Mouse (Mus musculus) MEL (cell line): ENCODE data around the gene Sbsn. TPM values are rescaled to one million over a fixed set of nuclear protein-coding genes. Genes with fewer than 3 reads are reported as not detected.

Experiments
- DNase-seq: peaks from one replicate; pipeline ENCODE4 v3.0.0; 2011; ENCODE audit warnings: low read depth, low spot score
- H3K27ac ChIP-seq: 2 replicates; pipeline ENCODE4 v1.5.1; 2012; ENCODE audit warnings: low read depth, mild to moderate bottlenecking, control low read depth, low read length, moderate library complexity; ENCODE audit not compliant: control insufficient read depth
- H3K27me3 ChIP-seq, 2 experiments: fragments of 150-350 bp in 1 of 2; sonication (generic) in 1 of 2; 2 replicates each; pipeline ENCODE4 v1.6.1; 2012; ENCODE audit warnings: low read length in 2 of 2, mild to moderate bottlenecking in 2 of 2, improper control_type of control experiment in 1 of 2, moderate library complexity in 1 of 2; ENCODE audit not compliant: insufficient read depth in 2 of 2, control insufficient read depth in 1 of 2
- H3K36me3 ChIP-seq, 2 experiments: 2 replicates each; pipeline ENCODE4 v1.6.1; 2012 to 2014; ENCODE audit warnings: low read length in 2 of 2, improper control_type of control experiment in 1 of 2, inconsistent platforms in 1 of 2, mild to moderate bottlenecking in 1 of 2; ENCODE audit not compliant: insufficient read depth in 2 of 2, control insufficient read depth in 1 of 2
- H3K4me1 ChIP-seq, 2 experiments: fragments of 150-350 bp in 1 of 2; sonication (generic) in 1 of 2; 2 replicates each; pipeline ENCODE4 v1.6.1; 2012; ENCODE audit warnings: low read length in 2 of 2, improper control_type of control experiment in 1 of 2, mild to moderate bottlenecking in 1 of 2; ENCODE audit not compliant: insufficient read depth in 2 of 2, control insufficient read depth in 1 of 2
- H3K4me3 ChIP-seq, 2 experiments: fragments of 150-350 bp in 1 of 2; sonication (generic) in 1 of 2; 2 replicates each; pipeline ENCODE4 v1.5.1; 2012; ENCODE audit warnings: low read depth in 2 of 2, low read length in 2 of 2, mild to moderate bottlenecking in 2 of 2, moderate library complexity in 2 of 2, control low read depth in 1 of 2, improper control_type of control experiment in 1 of 2; ENCODE audit not compliant: control insufficient read depth in 1 of 2, insufficient read depth in 1 of 2
- H3K79me2 ChIP-seq: 2 replicates; pipeline ENCODE4 v1.6.1; 2012; ENCODE audit warnings: mild to moderate bottlenecking, low read length, moderate library complexity; ENCODE audit not compliant: control insufficient read depth, poor library complexity, insufficient read depth
- H3K9ac ChIP-seq: 2 replicates; pipeline ENCODE4 v1.6.1; 2012; ENCODE audit warnings: low read depth, mild to moderate bottlenecking, control low read depth, low read length, moderate library complexity; ENCODE audit not compliant: control insufficient read depth, poor library complexity, severe bottlenecking
- H3K9me3 ChIP-seq: fragments of 150-350 bp; sonication (generic); replicated peaks from 2 replicates; pipeline ENCODE4 v1.6.1; 2012; ENCODE audit warnings: mild to moderate bottlenecking, low read length, improper control_type of control experiment, moderate library complexity; ENCODE audit not compliant: insufficient read depth
- BHLHE40 ChIP-seq: IDR thresholded peaks from 2 replicates; pipeline ENCODE4 v1.6.1; 2012; ENCODE audit warnings: low read depth, mild to moderate bottlenecking, inconsistent platforms, low read length, improper control_type of control experiment, borderline replicate concordance
- CHD2 ChIP-seq: IDR thresholded peaks from 2 replicates; pipeline ENCODE4 v1.6.1; 2011; ENCODE audit warnings: low read length, improper control_type of control experiment
- E2F4 ChIP-seq: IDR thresholded peaks from 2 replicates; pipeline ENCODE4 v1.6.1; 2011; ENCODE audit warnings: low read depth, low read length, improper control_type of control experiment, borderline replicate concordance
- ELF1 ChIP-seq: IDR thresholded peaks from 2 replicates; pipeline ENCODE4 v1.6.1; 2014; ENCODE audit warnings: low read depth, mild to moderate bottlenecking, inconsistent platforms, low read length, improper control_type of control experiment, moderate library complexity
- EP300 ChIP-seq, 2 experiments: IDR thresholded peaks; 2 replicates each; pipeline ENCODE4 v1.6.1; 2011; ENCODE audit warnings: improper control_type of control experiment in 2 of 2, low read length in 2 of 2, low read depth in 1 of 2, mild to moderate bottlenecking in 1 of 2
- ETS1 ChIP-seq: IDR thresholded peaks from 2 replicates; pipeline ENCODE4 v1.6.1; 2012; ENCODE audit warnings: low read depth, mild to moderate bottlenecking, inconsistent platforms, low read length, improper control_type of control experiment, moderate library complexity
- GABPA ChIP-seq: IDR thresholded peaks from 2 replicates; pipeline ENCODE4 v1.6.1; 2012; ENCODE audit warnings: low read depth, mild to moderate bottlenecking, inconsistent platforms, low read length, improper control_type of control experiment, moderate library complexity
- GATA1 ChIP-seq: IDR thresholded peaks from 2 replicates; pipeline ENCODE4 v1.6.1; 2011; ENCODE audit warnings: low read depth, low read length, improper control_type of control experiment
- HCFC1 ChIP-seq: IDR thresholded peaks from 2 replicates; pipeline ENCODE4 v1.6.1; 2012; ENCODE audit warnings: low read depth, mild to moderate bottlenecking, inconsistent platforms, low read length, improper control_type of control experiment, moderate library complexity
- MAFK ChIP-seq: IDR thresholded peaks from 2 replicates; pipeline ENCODE4 v1.6.1; 2011; ENCODE audit warnings: low read depth, mild to moderate bottlenecking, low read length, improper control_type of control experiment, borderline replicate concordance
- MAX ChIP-seq: IDR thresholded peaks from 2 replicates; pipeline ENCODE4 v1.6.1; 2011; ENCODE audit warnings: low read length, improper control_type of control experiment
- MAZ ChIP-seq: IDR thresholded peaks from 2 replicates; pipeline ENCODE4 v1.6.1; 2012; ENCODE audit warnings: low read depth, mild to moderate bottlenecking, inconsistent platforms, low read length, improper control_type of control experiment
- MYC ChIP-seq: IDR thresholded peaks from 2 replicates; pipeline ENCODE4 v1.6.1; 2011; ENCODE audit warnings: low read depth, mild to moderate bottlenecking, low read length, improper control_type of control experiment, moderate library complexity
- NELFE ChIP-seq: IDR thresholded peaks from 2 replicates; pipeline ENCODE4 v1.6.1; 2011; ENCODE audit warnings: low read depth, low read length, improper control_type of control experiment
- RAD21 ChIP-seq: IDR thresholded peaks from 2 replicates; pipeline ENCODE4 v1.6.1; 2011; ENCODE audit warnings: mild to moderate bottlenecking, low read depth, low read length, improper control_type of control experiment
- SIN3A ChIP-seq: IDR thresholded peaks from 2 replicates; pipeline ENCODE4 v1.6.1; 2012; ENCODE audit warnings: low read length, improper control_type of control experiment, inconsistent platforms
- SMC3 ChIP-seq: IDR thresholded peaks from 2 replicates; pipeline ENCODE4 v1.6.1; 2011; ENCODE audit warnings: low read depth, low read length, improper control_type of control experiment
- ZC3H11A ChIP-seq: IDR thresholded peaks from 2 replicates; pipeline ENCODE4 v1.6.1; 2012; ENCODE audit warnings: low read depth, mild to moderate bottlenecking, inconsistent platforms, low read length, improper control_type of control experiment
- ZKSCAN1 ChIP-seq: IDR thresholded peaks from 2 replicates; pipeline ENCODE4 v1.6.1; 2012; ENCODE audit warnings: low read depth, mild to moderate bottlenecking, inconsistent platforms, low read length, improper control_type of control experiment, moderate library complexity
- polyA plus RNA-seq, 2 experiments: library from polyadenylated mRNA; stranded (reverse) in 1 of 2; unstranded in 1 of 2; fragments of >175 nt in 1 of 2; fragments of >200 nt in 1 of 2; gene quantifications; 2 replicates each; pipeline versions ENCODE4 v1.2.1 to v1.2.4; 2012; ENCODE audit warnings: low replicate concordance in 2 of 2, low read depth in 1 of 2; ENCODE audit not compliant: insufficient read length in 2 of 2, insufficient read depth in 1 of 2, missing spikeins in 1 of 2
- total RNA-seq: library from RNA; depleted of rRNA; stranded (reverse); fragments of 300-350 nt; gene quantifications from 2 replicates; pipeline ENCODE4 v1.2.3, GENCODE M21; 2012

Gene Sbsn
- total and polyA plus RNA-seq, 3 experiments = 0.17 to 1.2 TPM; not detected in 1

- Histone ChIP-seq H3K27ac (no peak overlapping the region), H3K36me3 (no peaks in the 10 kb centered on the region), H3K27me3 (no peaks in the 10 kb centered on the region; a peak in 2 of 4 replicates), H3K4me3 (no peak overlapping the region), H3K9ac (no peak overlapping the region), H3K4me1 (no peaks in the 10 kb centered on the region), H3K9me3 (no peaks in the 10 kb centered on the region), H3K79me2 (no peaks in the 10 kb centered on the region)
- DNase-seq = no peak
- no peak for TF ChIP-seq EP300 (IDR thresholded peaks at IDR 0.05; ENCODE audit: low read depth in 1 of 2, low read length in 2 of 2)
- TF ChIP-seq MAX = no peak
- TF ChIP-seq ETS1 = no peak
- TF ChIP-seq MAZ = no peak
- no peak for TF ChIP-seq SMC3
- TF ChIP-seq ELF1 = no peak
- TF ChIP-seq ZC3H11A = no peak
Measured at GRCm38 (mm10) chr7:30749824-30750606, 1.3 kb upstream of the Sbsn start.

DNA sequence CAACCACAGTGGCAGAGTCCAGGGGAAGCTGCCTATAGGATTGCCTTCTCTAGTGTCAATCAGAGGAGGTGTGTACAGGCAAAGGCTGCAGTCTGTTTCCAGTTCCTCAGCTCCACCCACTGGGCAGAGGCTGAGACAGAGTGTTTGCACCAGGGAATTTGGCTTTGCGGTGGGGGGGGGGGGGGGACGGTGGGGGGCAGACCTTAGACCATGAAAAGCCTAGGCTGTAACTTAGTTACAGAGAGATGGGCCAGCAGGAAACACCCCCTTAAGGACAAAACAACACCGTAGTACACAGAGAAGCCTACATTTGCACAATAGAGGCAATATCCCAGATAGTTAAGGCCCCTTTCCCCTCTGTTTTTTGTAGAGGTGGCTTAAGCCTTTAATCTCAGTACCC is 5.7 kb downstream of the Sbsn start:
- no peak overlapping the region for H3K27ac ChIP-seq
- no peak for DNase-seq
- no peak overlapping the region for H3K9ac ChIP-seq
- H3K4me1 ChIP-seq = no peaks in the 10 kb centered on the region; a peak in 1 of 4 replicates
- H3K79me2 ChIP-seq = no peaks in the 10 kb centered on the region
- H3K4me3 ChIP-seq = no peak overlapping the region
- H3K36me3 ChIP-seq = no peaks in the 10 kb centered on the region
- TF ChIP-seq CHD2 = no peak
- TF ChIP-seq SIN3A = no peak
- TF ChIP-seq HCFC1 = no peak
- TF ChIP-seq GABPA = no peak
- no peak for TF ChIP-seq E2F4
- TF ChIP-seq NELFE = no peak
- no peak for TF ChIP-seq GATA1
- TF ChIP-seq MYC = no peak
- no peak for TF ChIP-seq ZKSCAN1
- no peak for TF ChIP-seq ELF1
- TF ChIP-seq RAD21 = no peak
- TF ChIP-seq MAFK = no peak
- no peak for TF ChIP-seq ZC3H11A
- no peak for TF ChIP-seq BHLHE40
- no peaks in the 10 kb centered on the region for H3K9me3 ChIP-seq
- H3K27me3 ChIP-seq = no peaks in the 10 kb centered on the region
